Mouse (Mus musculus) embryonic fibroblast, embryonic 13.5 days (primary cell): ENCODE data around the gene Ssh3. TPM values are rescaled to one million over a fixed set of nuclear protein-coding genes. Genes with fewer than 3 reads are reported as not detected.

Experiments used
- H3K27ac ChIP-seq: 2 replicates; pipeline ENCODE4 v1.5.1; 2012; ENCODE audit warnings: low read length, control low read depth, inconsistent platforms; ENCODE audit not compliant: insufficient read depth
- H3K4me1 ChIP-seq: 2 replicates; pipeline ENCODE4 v1.6.1; 2011; ENCODE audit warnings: low read length; ENCODE audit not compliant: control insufficient read depth, insufficient read depth
- H3K4me3 ChIP-seq: 2 replicates; pipeline ENCODE4 v1.5.1; 2011; ENCODE audit warnings: mild to moderate bottlenecking, control low read depth, low read length; ENCODE audit not compliant: insufficient read depth
- CTCF ChIP-seq: IDR thresholded peaks from 2 replicates; pipeline ENCODE4 v1.5.1; 2011; ENCODE audit warnings: mild to moderate bottlenecking, control low read depth, low read length, moderate library complexity, borderline replicate concordance; ENCODE audit not compliant: insufficient read depth
- POLR2A ChIP-seq: IDR thresholded peaks from 2 replicates; pipeline ENCODE4 v1.6.1; 2011; ENCODE audit warnings: low read depth, mild to moderate bottlenecking, control low read depth, low read length, moderate library complexity
- polyA plus RNA-seq: library from polyadenylated mRNA; stranded (reverse); fragments of >200 nt; gene quantifications from 2 replicates; pipeline ENCODE4 v1.2.4, GENCODE M21; 2011; ENCODE audit warnings: low read depth; ENCODE audit not compliant: missing spikeins, insufficient read length

Ssh3 gene
- polyA plus RNA-seq, 1 experiment: 22.5 TPM

- H3K4me3 ChIP-seq: no peak overlapping the region
- H3K27ac ChIP-seq: no peak overlapping the region
- no peak for TF ChIP-seq CTCF
- no peak for TF ChIP-seq POLR2A
- H3K4me1 ChIP-seq: peaks cover 9% of the 10 kb centered on the region
Observed at GRCm38 (mm10) chr19:4297851-4298250, 28.9 kb upstream of the Ssh3 start.

- TF ChIP-seq POLR2A (no peak), CTCF (no peak)
- Histone ChIP-seq H3K4me1 (peaks cover under 1% of the 10 kb centered on the region), H3K27ac (no peak overlapping the region), H3K4me3 (no peak overlapping the region)
Observed at GRCm38 (mm10) chr19:4296611-4297010, 27.6 kb upstream of the Ssh3 start.

- TF ChIP-seq POLR2A: no peak
- no peak for TF ChIP-seq CTCF
- no peaks in the 10 kb centered on the region for H3K4me1 ChIP-seq
- no peak overlapping the region for H3K4me3 ChIP-seq
- H3K27ac ChIP-seq: no peak overlapping the region
Observed at GRCm38 (mm10) chr19:4295391-4295790, 26.4 kb upstream of the Ssh3 start.

DNA sequence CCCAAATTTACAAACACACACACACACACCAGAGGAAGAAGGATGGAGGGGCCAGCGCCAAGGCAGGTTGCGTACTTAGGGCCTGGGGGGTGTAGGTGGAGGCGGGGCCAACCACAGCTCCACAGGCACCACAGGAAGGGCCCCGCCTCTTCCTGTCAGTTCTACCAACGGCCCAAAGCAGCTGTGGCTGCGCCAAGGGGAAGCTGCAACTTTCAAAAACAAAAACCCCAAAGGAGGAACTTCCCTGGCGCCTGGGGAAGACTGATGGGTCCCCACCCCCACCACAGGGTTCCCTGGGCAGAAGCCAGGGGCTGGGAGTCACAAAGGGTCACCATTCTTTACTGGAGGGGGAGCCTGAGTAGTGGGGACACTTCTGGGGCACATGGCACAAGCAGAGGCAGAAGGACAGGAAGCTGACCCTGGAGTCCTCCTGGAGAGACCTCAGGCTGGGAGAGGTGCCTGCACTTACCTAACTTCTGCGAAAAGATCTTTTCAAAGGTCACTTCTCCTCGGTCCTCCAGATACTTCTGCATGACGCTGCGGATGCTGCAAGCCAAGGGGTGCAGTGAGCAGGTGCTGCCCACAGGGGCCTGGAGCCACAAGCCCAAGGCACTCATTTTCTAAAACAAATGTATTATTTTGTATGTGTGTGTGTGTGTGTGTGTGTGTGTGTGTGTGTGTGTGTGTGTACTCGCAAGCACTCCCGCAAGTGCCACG, 25.6 kb upstream of the Ssh3 start:
- no peak overlapping the region for H3K4me3 ChIP-seq
- H3K27ac ChIP-seq: no peak overlapping the region
- no peaks in the 10 kb centered on the region for H3K4me1 ChIP-seq
- TF ChIP-seq POLR2A (no peak), CTCF (no peak)

DNA sequence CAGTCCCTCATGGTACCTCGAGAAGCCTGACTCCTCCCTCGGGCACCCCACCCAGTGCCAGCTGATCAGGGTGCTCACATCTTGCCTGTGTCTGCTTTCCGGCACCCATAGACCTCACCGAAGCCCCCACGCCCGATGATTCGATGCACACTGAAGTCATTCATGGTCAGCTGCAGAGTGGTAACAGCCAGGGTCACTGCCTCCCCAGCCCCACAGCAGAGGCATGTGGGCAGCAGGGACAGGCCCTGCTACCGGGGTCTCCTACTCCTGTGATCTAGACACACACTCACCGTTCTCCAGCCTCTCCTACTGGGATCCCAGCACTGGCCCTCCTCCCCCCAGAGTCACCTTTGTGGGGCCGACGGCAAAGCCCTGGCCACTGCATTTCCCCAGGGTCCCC, 22.2 kb upstream of the Ssh3 start:
- TF ChIP-seq POLR2A (no peak), CTCF (no peak)
- H3K4me3 ChIP-seq: no peak overlapping the region
- H3K27ac ChIP-seq: no peak overlapping the region
- no peaks in the 10 kb centered on the region for H3K4me1 ChIP-seq

GRCm38 (mm10) chr19:4290749-4291148, 21.8 kb upstream of the Ssh3 start:
- no peaks in the 10 kb centered on the region for H3K4me1 ChIP-seq
- TF ChIP-seq POLR2A: no peak
- no peak for TF ChIP-seq CTCF
- no peak overlapping the region for H3K27ac ChIP-seq
- no peak overlapping the region for H3K4me3 ChIP-seq

GRCm38 (mm10) chr19:4283653-4284052, 14.7 kb upstream of the Ssh3 start:
- no peak overlapping the region; the same call in 1 of the 2 replicates for H3K4me3 ChIP-seq
- no peak overlapping the region for H3K27ac ChIP-seq
- no peak for TF ChIP-seq POLR2A
- no peak for TF ChIP-seq CTCF
- H3K4me1 ChIP-seq: no peaks in the 10 kb centered on the region

DNA sequence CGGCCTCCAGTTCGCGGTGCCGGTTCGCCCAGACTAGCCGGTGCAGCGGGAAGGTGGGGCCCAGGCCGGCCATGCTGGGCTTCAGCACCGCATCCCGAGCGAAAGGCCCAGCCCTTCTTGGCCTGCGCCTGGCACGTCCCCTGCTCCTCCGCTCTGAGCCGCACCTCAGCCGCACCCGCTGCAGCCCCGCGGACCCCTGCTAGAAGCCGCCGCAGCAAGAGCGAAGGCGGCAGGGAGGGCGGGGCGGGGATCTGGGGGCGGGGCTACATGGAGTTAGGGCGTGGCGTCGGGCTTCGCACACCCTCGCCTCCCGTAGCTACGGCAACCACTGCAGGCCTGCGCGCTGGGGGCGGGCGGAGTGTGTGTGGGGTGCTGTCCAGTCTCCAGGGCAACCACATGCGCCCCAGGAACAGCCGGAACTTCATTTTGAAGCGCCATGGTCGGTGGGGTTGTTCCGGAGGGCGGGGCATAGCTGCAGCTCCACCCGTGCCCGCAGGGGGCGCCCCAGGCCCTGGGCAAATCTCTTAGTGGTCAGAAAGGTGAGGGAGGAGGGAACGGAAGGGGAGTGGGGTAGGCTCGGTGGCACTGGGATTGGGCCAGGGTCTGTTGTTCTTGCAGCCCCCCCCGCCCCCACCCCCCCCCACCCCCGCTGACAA, 14.0 kb upstream of the Ssh3 start, which contains the start of gene Ankrd13d:
TSS of gene Ankrd13d (minus strand) at position 240 of the 656 bp plus-strand sequence.
- H3K4me3 ChIP-seq: peak within 1 kb of the TSS; percentile 43
- TF ChIP-seq POLR2A (peak; percentile 63), CTCF (0 out of 2 replicates have a peak, but pooled peaks have one; percentile 34)
- no peaks in the 10 kb centered on the region for H3K4me1 ChIP-seq
- no peak within 1 kb of the TSS for H3K27ac ChIP-seq

- Histone ChIP-seq H3K4me3 (no peak overlapping the region), H3K4me1 (no peaks in the 10 kb centered on the region), H3K27ac (no peak overlapping the region)
- no peak for TF ChIP-seq CTCF
- TF ChIP-seq POLR2A: no peak
Observed at GRCm38 (mm10) chr19:4280425-4280824, 11.4 kb upstream of the Ssh3 start.

DNA sequence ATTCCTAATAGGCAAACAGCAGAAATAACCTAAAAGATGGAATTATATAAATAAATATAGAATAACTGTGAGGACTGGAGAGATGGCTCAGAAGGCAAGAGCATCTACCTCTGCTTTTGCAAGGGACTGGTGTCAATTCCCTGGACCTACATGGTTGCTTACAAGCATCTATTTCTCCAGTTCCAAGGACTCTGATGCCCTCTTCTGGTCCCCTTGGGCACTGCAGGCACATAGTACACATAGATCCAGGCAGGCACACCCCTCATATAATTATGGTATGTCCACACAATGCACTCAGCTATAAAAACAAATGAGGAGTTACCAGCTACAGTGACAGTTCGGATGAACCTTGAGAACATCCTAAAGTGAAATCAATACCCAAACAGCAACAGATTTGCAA, 10.5 kb upstream of the Ssh3 start:
- no peaks in the 10 kb centered on the region for H3K4me1 ChIP-seq
- no peak overlapping the region for H3K4me3 ChIP-seq
- no peak overlapping the region for H3K27ac ChIP-seq
- TF ChIP-seq CTCF (0 out of 2 replicates have a peak, but pooled peaks have one; percentile 12), POLR2A (no peak)

DNA sequence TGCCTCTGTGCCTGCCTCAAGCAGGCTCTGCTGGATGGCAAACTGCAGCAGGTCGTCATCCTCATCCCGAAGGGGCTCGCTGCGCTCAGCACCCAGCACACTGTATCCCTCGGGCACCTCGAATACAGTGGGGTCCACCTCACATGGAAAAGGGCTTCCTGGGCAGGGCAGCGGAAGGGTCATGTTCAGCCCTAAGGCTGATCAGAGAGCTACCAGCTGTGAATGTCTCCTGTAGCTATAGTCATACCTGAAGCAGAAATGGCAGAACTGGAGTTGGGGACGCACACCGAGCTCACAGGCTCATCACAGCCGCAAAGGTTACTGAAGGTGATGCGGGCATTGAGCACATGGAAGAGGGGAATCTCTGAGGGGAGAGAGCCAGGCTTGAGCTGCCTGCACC, 2.0 kb upstream of the Ssh3 start:
- no peak overlapping the region for H3K4me3 ChIP-seq
- TF ChIP-seq POLR2A (no peak), CTCF (no peak)
- no peaks in the 10 kb centered on the region for H3K4me1 ChIP-seq
- no peak overlapping the region for H3K27ac ChIP-seq
